Mouse (Mus musculus) heart, embryonic 12.5 days (tissue): Measurements from ENCODE around the gene Rprml. TPM values are rescaled to one million over a fixed set of nuclear protein-coding genes. Genes with fewer than 3 reads are reported as not detected.

Experiments
- ATAC-seq: fragments of 200-750 bp; cut with Nextera tagmentation; 2 replicates; pipeline ENCODE4 v1.8.0; 2017; ENCODE audit warnings: moderate TSS enrichment, moderate library complexity; ENCODE audit not compliant: insufficient number of reproducible peaks, low FRiP score
- H3K27ac ChIP-seq: fragments of 300-500 bp; sonication (generic); 2 replicates; pipeline ENCODE4 v1.5.1; 2016; ENCODE audit warnings: mild to moderate bottlenecking, moderate library complexity; ENCODE audit not compliant: poor library complexity, severe bottlenecking
- H3K27me3 ChIP-seq: fragments of 300-500 bp; sonication (generic); replicated peaks from 2 replicates; pipeline ENCODE4 v1.6.1; 2016; ENCODE audit warnings: mild to moderate bottlenecking, moderate library complexity
- H3K36me3 ChIP-seq: fragments of 300-500 bp; sonication (generic); 2 replicates; pipeline ENCODE4 v1.6.1; 2016; ENCODE audit warnings: mild to moderate bottlenecking, moderate library complexity
- H3K4me1 ChIP-seq: fragments of 300-500 bp; sonication (generic); replicated peaks from 2 replicates; pipeline ENCODE4 v1.6.1; 2016; ENCODE audit warnings: mild to moderate bottlenecking
- H3K4me2 ChIP-seq: fragments of 300-500 bp; sonication (generic); 2 replicates; pipeline ENCODE4 v1.6.1; 2016; ENCODE audit warnings: mild to moderate bottlenecking, moderate library complexity
- H3K4me3 ChIP-seq: fragments of 300-500 bp; sonication (generic); 2 replicates; pipeline ENCODE4 v1.5.1; 2016; ENCODE audit warnings: mild to moderate bottlenecking
- H3K9ac ChIP-seq: fragments of 300-500 bp; sonication (generic); 2 replicates; pipeline ENCODE4 v1.6.1; 2016; ENCODE audit warnings: mild to moderate bottlenecking, moderate library complexity
- H3K9me3 ChIP-seq: fragments of 300-500 bp; sonication (generic); replicated peaks from 2 replicates; pipeline ENCODE4 v1.6.1; 2016; ENCODE audit warnings: mild to moderate bottlenecking, moderate library complexity
- WGBS: fragments of 180-500 bp; shearing (Covaris S2); methylation state at CpG from one replicate; pipeline ENCODE4 v1.1.7; 2016; 5-methylcytosine and 5-hydroxymethylcytosine counted together
- polyA plus RNA-seq: library from polyadenylated mRNA; unstranded; fragments of >200 nt; fragmentation: Nextera tagmentation; extraction: Ambion mirVana; gene quantifications from 2 replicates; pipeline ENCODE4 v1.2.1, GENCODE M21; 2016

Rprml gene
- polyA plus RNA-seq, 1 experiment from 2014 or later = 0.79 TPM

DNA sequence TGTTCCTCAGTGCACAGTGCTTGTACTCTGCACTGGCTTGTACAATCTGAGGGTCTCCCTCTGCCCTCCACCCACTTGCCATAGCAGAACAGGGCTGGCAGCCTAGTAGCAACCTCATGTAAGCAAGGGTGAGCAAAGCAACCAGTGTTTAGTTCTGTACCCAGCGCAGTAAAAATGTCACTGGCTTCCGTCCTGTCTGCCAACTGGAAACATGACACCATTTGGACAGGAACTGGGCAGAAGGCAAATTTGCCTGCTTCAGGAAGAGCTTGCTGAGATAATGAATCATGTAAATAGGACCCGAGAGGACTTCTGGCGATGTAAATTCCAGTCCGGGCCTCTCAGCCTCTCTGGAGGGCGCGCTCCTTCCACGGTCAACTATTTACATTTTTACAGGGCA lies 3.6 kb upstream of the Rprml start:
- H3K4me3 ChIP-seq = no peak overlapping the region
- no peak overlapping the region for H3K27ac ChIP-seq
- no peak overlapping the region for H3K9ac ChIP-seq
- ATAC-seq = no peak
- 60% methylated on average over 8 of the region's 8 CpGs for WGBS
- no peak overlapping the region for H3K4me2 ChIP-seq
- H3K27me3 ChIP-seq = peaks cover 66% of the 10 kb centered on the region
- H3K4me1 ChIP-seq = peaks cover 13% of the 10 kb centered on the region
- H3K9me3 ChIP-seq = peaks cover 4% of the 10 kb centered on the region; the same call in 1 of the 2 replicates
- no peaks in the 10 kb centered on the region for H3K36me3 ChIP-seq

DNA sequence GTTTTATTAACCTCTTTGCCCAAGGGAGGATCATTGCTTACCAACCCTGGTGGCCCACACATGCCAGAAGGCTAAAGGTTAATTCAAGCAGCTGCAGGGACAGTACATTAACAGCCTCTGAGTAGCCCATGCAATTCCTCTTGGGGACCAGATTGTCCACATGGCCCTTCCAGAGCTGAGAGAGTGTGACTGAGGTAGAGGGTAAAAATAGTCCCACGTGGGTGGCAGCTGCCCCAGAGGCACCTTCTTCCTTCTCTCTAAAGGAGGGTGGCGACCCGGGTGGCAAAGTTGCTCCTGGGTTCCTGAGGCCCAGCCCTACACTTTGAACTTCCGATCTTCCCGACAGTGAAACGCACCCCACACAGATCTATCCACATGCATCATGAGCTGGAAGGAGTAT lies 3.1 kb upstream of the Rprml start:
- no peaks in the 10 kb centered on the region for H3K36me3 ChIP-seq
- no peak overlapping the region for H3K4me2 ChIP-seq
- 81% methylated on average over 6 of the region's 6 CpGs for WGBS
- H3K27me3 ChIP-seq = peaks cover 67% of the 10 kb centered on the region
- no peak for ATAC-seq
- peaks cover 4% of the 10 kb centered on the region; the same call in 1 of the 2 replicates for H3K9me3 ChIP-seq
- peaks cover 13% of the 10 kb centered on the region for H3K4me1 ChIP-seq
- no peak overlapping the region for H3K4me3 ChIP-seq
- no peak overlapping the region for H3K9ac ChIP-seq
- no peak overlapping the region for H3K27ac ChIP-seq

DNA sequence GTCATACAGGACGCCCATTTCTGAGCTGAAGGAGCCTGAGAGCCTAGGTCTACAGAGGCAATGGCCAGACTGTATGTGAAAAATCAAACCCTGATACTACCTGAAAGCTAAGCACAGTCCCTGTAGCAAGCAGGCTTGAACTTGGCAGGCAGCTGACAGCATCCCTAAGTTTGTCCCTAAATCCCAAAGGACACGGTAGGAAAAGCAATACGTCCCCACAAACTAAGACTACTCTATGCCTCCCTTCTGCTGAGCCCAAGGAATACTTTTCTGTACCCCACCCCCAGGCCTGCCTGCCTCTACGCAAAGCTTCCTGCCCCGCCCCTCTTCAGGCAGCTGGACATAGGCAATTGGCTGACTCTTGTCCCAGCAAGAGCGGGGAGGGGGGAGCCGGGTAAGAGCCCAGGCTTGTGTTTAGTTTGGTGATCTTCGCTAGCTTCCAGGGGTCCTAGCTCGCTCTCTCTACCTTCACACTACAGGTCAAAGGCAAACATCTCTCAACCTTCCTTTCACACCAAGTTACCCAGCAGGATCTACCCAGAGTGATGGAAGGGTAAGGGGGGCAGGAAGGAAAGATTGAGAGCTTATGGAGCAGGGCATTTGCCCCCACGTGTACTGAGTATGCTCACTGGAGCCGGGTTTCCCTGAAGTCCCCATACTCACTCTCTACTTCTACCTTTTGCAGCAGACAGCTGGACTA lies 1.3 kb upstream of the Rprml start:
- Histone ChIP-seq H3K9ac (no peak overlapping the region), H3K36me3 (no peaks in the 10 kb centered on the region), H3K9me3 (peaks cover 4% of the 10 kb centered on the region; the same call in 1 of the 2 replicates), H3K27ac (no peak overlapping the region), H3K4me1 (peaks cover 13% of the 10 kb centered on the region), H3K27me3 (peaks cover 74% of the 10 kb centered on the region), H3K4me2 (no peak overlapping the region), H3K4me3 (no peak overlapping the region)
- ATAC-seq = no peak
- WGBS = 8% methylated on average over 11 of the region's 11 CpGs

DNA sequence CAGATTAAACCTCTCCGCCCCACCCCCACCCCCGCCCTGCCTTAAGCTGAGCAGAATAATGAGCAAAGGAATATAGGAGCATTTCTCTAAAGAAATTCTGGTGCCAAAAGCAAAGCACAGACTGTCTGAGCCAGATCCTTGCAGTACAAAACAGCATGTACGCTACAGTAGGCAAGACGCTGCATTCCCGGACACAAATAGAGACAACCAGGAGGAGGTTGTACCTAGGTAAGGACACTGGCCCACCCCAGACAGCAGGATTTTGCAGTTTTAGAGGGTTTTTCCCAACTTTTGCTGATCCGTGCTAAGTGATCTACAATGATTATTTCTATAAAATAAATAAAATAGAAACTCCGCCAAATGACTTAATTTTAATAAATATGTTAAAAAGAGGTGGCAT lies 714 bp upstream of the Rprml start:
- no peak for ATAC-seq

DNA sequence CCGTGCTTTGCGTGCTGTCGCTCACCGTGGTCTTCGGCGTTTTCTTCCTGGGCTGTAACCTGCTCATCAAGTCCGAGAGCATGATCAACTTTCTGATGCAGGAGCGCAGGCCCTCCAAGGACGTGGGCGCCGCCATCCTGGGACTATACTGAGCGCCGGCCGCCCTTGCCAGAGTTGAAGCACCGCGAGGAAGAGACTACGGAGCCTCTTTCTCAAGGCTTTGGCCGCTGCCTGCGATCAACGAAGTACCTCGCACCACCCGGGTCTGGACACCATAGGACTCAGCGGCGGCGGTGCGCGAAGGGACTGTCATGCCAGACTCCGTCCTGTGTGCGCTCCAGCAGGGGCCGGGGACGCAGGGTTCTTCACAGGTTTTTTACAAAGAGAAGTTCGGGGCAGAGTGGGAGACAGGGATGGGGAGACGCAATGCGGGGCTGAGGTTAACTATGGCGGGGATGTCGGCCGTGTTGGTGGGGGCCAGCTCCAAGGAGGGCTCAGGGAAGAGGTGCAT lies 668 bp downstream of the Rprml start:
- 2% methylated on average over 37 of the region's 37 CpGs for WGBS
- H3K9me3 ChIP-seq = no peaks in the 10 kb centered on the region
- peak overlapping the region; percentile 75 for H3K4me2 ChIP-seq
- peaks cover 94% of the 10 kb centered on the region for H3K27me3 ChIP-seq
- no peak overlapping the region for H3K27ac ChIP-seq
- peaks cover 13% of the 10 kb centered on the region for H3K4me1 ChIP-seq
- H3K4me3 ChIP-seq = peak overlapping the region; percentile 42
- H3K9ac ChIP-seq = no peak overlapping the region
- H3K36me3 ChIP-seq = no peaks in the 10 kb centered on the region
- ATAC-seq = no peak

More for the DNA sequence above, 714 bp upstream of the Rprml start:
- WGBS = 29% methylated on average over 7 of the region's 7 CpGs
- Histone ChIP-seq H3K4me3 (no peak overlapping the region), H3K9me3 (peaks cover 4% of the 10 kb centered on the region; the same call in 1 of the 2 replicates), H3K4me1 (peaks cover 13% of the 10 kb centered on the region), H3K27ac (no peak overlapping the region), H3K36me3 (no peaks in the 10 kb centered on the region), H3K4me2 (no peak overlapping the region), H3K9ac (no peak overlapping the region), H3K27me3 (peaks cover 80% of the 10 kb centered on the region)

DNA sequence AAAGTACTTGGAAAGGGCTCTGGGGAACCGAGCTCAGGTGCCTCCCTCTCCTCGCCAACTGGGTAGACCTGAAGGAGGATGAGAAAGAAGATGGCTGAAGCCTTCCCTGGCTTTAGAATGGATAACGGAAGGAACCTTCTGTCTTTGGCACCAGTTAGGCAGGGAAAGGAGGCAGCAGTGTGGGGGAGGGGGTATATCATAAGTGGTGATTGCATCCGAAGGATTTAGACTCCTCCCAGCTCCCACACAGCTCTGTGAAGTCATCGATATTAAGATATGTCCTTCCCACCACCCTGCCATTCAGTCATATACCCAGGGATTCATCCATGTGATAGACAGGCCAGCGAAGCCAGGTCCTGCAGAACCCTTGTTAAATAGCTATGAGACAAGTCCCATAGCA lies 2.1 kb downstream of the Rprml start:
- Histone ChIP-seq H3K27me3 (peaks cover 97% of the 10 kb centered on the region), H3K36me3 (no peaks in the 10 kb centered on the region), H3K4me2 (no peak overlapping the region), H3K9me3 (no peaks in the 10 kb centered on the region), H3K4me3 (no peak overlapping the region), H3K4me1 (peaks cover 13% of the 10 kb centered on the region), H3K9ac (no peak overlapping the region), H3K27ac (no peak overlapping the region)
- 72% methylated on average over 6 of the region's 6 CpGs for WGBS
- no peak for ATAC-seq

GRCm38 (mm10) chr11:103653359-103653965 lies 4.1 kb downstream of the Rprml start:
- 56% methylated on average over 10 of the region's 10 CpGs for WGBS
- H3K9ac ChIP-seq = no peak overlapping the region
- peaks cover 13% of the 10 kb centered on the region for H3K4me1 ChIP-seq
- H3K4me3 ChIP-seq = no peak overlapping the region
- no peak overlapping the region for H3K27ac ChIP-seq
- peaks cover 87% of the 10 kb centered on the region for H3K27me3 ChIP-seq
- no peaks in the 10 kb centered on the region for H3K36me3 ChIP-seq
- no peak overlapping the region for H3K4me2 ChIP-seq
- H3K9me3 ChIP-seq = no peaks in the 10 kb centered on the region
- ATAC-seq = no peak

- Histone ChIP-seq H3K4me3 (no peak overlapping the region), H3K9me3 (no peaks in the 10 kb centered on the region), H3K27me3 (peaks cover 62% of the 10 kb centered on the region), H3K27ac (no peak overlapping the region), H3K4me2 (no peak overlapping the region), H3K36me3 (no peaks in the 10 kb centered on the region), H3K4me1 (no peaks in the 10 kb centered on the region), H3K9ac (no peak overlapping the region)
- WGBS = 11% methylated on average over 3 of the region's 3 CpGs
- ATAC-seq = no peak
These were observed 7.2 kb downstream of the Rprml start for GRCm38 (mm10) chr11:103656520-103656919.

DNA sequence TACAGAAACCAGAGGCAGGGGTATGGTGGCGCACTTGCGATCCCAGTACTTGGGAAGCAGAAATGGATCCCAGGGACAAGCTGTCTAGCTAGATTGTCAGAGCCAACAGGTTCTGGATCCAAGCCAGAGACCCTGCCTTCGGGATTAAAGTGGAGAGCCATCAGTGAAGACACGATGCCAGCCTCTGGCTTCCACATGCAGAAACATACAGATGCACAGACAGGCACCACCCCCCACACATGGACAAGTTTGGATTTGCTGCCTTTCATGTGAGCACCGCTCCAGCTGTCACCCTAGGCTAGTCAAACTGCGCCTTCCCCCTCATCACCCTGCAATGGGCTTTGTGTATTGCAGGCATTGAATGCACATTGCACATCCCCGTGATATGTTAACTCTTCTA lies 8.8 kb downstream of the Rprml start:
- Histone ChIP-seq H3K4me1 (no peaks in the 10 kb centered on the region), H3K4me3 (no peak overlapping the region), H3K4me2 (no peak overlapping the region), H3K36me3 (no peaks in the 10 kb centered on the region), H3K27me3 (peaks cover 51% of the 10 kb centered on the region), H3K9ac (no peak overlapping the region), H3K27ac (no peak overlapping the region), H3K9me3 (no peaks in the 10 kb centered on the region)
- ATAC-seq = no peak
- 73% methylated on average over 7 of the region's 7 CpGs for WGBS

DNA sequence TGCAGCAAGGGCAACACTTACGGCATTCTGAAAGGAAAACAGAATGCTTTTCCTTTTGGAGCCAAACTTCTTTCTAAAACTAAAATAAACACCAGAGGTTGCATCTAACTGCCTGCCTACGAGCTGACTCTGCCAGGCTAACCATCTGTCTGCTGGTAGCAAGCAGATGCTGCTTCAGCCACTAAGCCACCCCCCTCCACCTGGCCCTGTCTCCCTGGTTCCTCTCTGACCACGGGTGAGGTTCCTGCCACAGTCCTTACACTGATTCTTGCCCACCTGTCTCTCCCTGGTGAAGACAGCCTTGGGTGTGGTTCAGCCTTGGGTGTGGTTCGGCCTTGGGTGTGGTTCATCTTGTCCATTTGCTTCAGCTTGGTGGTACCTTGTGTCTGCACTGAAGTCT lies 12.5 kb downstream of the Rprml start:
- 54% methylated on average over 4 of the region's 4 CpGs for WGBS
- H3K27ac ChIP-seq = no peak overlapping the region
- no peaks in the 10 kb centered on the region for H3K9me3 ChIP-seq
- H3K4me3 ChIP-seq = no peak overlapping the region
- H3K9ac ChIP-seq = no peak overlapping the region
- H3K36me3 ChIP-seq = no peaks in the 10 kb centered on the region
- no peak for ATAC-seq
- H3K4me2 ChIP-seq = no peak overlapping the region
- peaks cover 17% of the 10 kb centered on the region; the same call in 1 of the 2 replicates for H3K27me3 ChIP-seq
- peaks cover 7% of the 10 kb centered on the region; the same call in 1 of the 2 replicates for H3K4me1 ChIP-seq

GRCm38 (mm10) chr11:103662546-103662945 lies 13.2 kb downstream of the Rprml start:
- Histone ChIP-seq H3K9ac (no peak overlapping the region), H3K27me3 (peaks cover 16% of the 10 kb centered on the region; the same call in 1 of the 2 replicates), H3K9me3 (no peaks in the 10 kb centered on the region), H3K27ac (no peak overlapping the region), H3K4me1 (peaks cover 7% of the 10 kb centered on the region; the same call in 1 of the 2 replicates), H3K36me3 (no peaks in the 10 kb centered on the region), H3K4me2 (no peak overlapping the region), H3K4me3 (no peak overlapping the region)
- WGBS = 79% methylated on average over 5 of the region's 5 CpGs
- no peak for ATAC-seq
